Mouse (Mus musculus): ENCODE results near the gene Mad2l2. TPM values are rescaled to one million over a fixed set of nuclear protein-coding genes. Genes with fewer than 3 reads are reported as not detected.

Gene Mad2l2
- polyA plus RNA-seq, 1 experiment, result 26.2 TPM

GRCm38 (mm10) chr4:148194400-148194799, 64.2 kb downstream of the Mad2l2 start:
- Histone ChIP-seq H3K4me3 (ENCODE audit: insufficient read depth, low read depth, low read length) (no peak overlapping the region), H3K27ac (replicated peaks; ENCODE audit: low read depth, low read length) (no peak overlapping the region), H3K4me1 (ENCODE audit: control insufficient read depth, insufficient read depth, insufficient read length, low read length) (no peaks in the 10 kb centered on the region)

Other genes with a start within 250 kb of the Mad2l2 start
- gene Mfn2, start 225.7 kb upstream of the Mad2l2 start, polyA plus RNA-seq (2012; ENCODE audit: insufficient read depth, insufficient read length, missing spikeins), result 156 and 170 TPM in 2 replicates
- gene Plod1, start 193.6 kb upstream of the Mad2l2 start, polyA plus RNA-seq (2012; ENCODE audit: insufficient read depth, insufficient read length, missing spikeins), result 24.8 and 28.6 TPM in 2 replicates
- gene 2510039O18Rik, start 189.5 kb upstream of the Mad2l2 start, polyA plus RNA-seq (2012; ENCODE audit: insufficient read depth, insufficient read length, missing spikeins), result 18.7 and 19.7 TPM in 2 replicates
- gene Nppb, start 144.6 kb upstream of the Mad2l2 start, polyA plus RNA-seq (2012; ENCODE audit: insufficient read depth, insufficient read length, missing spikeins), result not detected in 2 replicates
- gene Nppa, start 129.7 kb upstream of the Mad2l2 start, polyA plus RNA-seq (2012; ENCODE audit: insufficient read depth, insufficient read length, missing spikeins), result not detected in 2 replicates
- gene Clcn6, start 91.6 kb upstream of the Mad2l2 start, polyA plus RNA-seq (2012; ENCODE audit: insufficient read depth, insufficient read length, missing spikeins), result 5.0 and 5.7 TPM in 2 replicates
- gene Mthfr, start 91.3 kb upstream of the Mad2l2 start, polyA plus RNA-seq (2012; ENCODE audit: insufficient read depth, insufficient read length, missing spikeins), result 5.7 and 6.9 TPM in 2 replicates
- gene Agtrap, start 42.4 kb upstream of the Mad2l2 start, polyA plus RNA-seq (2012; ENCODE audit: insufficient read depth, insufficient read length, missing spikeins), result 8.1 and 8.2 TPM in 2 replicates
- gene Draxin, start 314 bp downstream of the Mad2l2 start, polyA plus RNA-seq (2012; ENCODE audit: insufficient read depth, insufficient read length, missing spikeins), result not detected in 2 replicates
- 37.2 and 41.9 TPM in 2 replicates for gene Fbxo6, start 21.8 kb downstream of the Mad2l2 start, polyA plus RNA-seq (2012; ENCODE audit: insufficient read depth, insufficient read length, missing spikeins)
- gene Fbxo44, start 30.1 kb downstream of the Mad2l2 start, polyA plus RNA-seq (2012; ENCODE audit: insufficient read depth, insufficient read length, missing spikeins), result 9.1 and 21.6 TPM in 2 replicates
- not detected in 2 replicates for gene Fbxo2, start 30.2 kb downstream of the Mad2l2 start, polyA plus RNA-seq (2012; ENCODE audit: insufficient read depth, insufficient read length, missing spikeins)
- gene Disp3, start 157.6 kb downstream of the Mad2l2 start, polyA plus RNA-seq (2012; ENCODE audit: insufficient read depth, insufficient read length, missing spikeins), result not detected in 2 replicates

Measured in brown adipose tissue, adult 24 weeks (tissue).